Mouse (Mus musculus) layer of hippocampus, adult 9-11 months (tissue): ENCODE results near the gene Hfe2.

ENCODE experiments used
- DNase-seq: peaks from one replicate; pipeline ENCODE4 v3.0.0; 2022

The Hfe2 gene

GRCm38 (mm10) chr3:96559398-96559910, 34.5 kb downstream of the Hfe2 start:
- DNase-seq, result no peak

DNA sequence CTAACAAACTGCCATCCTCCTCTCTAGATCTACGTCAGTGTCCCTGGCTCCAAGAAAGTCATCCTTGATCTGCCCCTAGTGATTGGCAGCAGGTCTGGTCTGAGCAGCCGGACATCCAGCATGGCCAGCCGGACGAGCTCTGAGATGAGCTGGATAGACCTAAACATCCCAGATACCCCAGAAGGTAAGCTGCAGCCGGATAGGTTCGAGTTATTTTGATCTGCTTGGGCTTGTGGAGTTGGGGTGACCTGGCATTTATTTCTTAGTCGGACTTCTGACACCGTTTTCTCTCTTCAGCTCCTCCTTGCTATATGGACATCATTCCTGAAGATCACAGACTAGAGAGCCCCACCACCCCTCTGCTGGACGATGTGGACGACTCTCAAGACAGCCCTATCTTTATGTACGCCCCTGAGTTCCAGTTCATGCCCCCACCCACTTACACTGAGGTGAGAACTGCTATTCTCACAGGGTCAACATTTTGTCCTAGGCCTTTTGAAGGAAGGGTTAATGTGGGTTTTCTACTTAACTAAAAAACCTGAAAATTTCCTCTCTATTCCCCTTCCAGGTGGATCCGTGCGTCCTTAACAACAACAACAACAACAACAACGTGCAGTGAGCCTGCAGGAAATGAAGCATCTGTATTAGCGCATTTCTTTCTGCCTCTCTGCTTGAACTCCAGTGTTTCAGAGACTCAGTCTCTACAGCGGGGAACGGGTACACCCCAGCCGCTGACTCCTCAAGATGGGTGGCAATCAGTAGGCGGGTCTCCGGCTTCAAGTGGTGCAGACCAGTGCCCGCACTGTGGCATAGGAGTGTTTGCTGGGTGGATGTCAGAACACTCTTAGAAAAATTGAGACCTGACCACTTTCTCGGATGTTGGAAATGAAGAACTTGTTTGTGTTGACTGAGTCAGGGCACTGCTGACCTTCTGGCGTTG, 35.2 kb downstream of the Hfe2 start:
- no peak for DNase-seq

GRCm38 (mm10) chr3:96560881-96561668, 36.1 kb downstream of the Hfe2 start:
- no peak for DNase-seq

DNA sequence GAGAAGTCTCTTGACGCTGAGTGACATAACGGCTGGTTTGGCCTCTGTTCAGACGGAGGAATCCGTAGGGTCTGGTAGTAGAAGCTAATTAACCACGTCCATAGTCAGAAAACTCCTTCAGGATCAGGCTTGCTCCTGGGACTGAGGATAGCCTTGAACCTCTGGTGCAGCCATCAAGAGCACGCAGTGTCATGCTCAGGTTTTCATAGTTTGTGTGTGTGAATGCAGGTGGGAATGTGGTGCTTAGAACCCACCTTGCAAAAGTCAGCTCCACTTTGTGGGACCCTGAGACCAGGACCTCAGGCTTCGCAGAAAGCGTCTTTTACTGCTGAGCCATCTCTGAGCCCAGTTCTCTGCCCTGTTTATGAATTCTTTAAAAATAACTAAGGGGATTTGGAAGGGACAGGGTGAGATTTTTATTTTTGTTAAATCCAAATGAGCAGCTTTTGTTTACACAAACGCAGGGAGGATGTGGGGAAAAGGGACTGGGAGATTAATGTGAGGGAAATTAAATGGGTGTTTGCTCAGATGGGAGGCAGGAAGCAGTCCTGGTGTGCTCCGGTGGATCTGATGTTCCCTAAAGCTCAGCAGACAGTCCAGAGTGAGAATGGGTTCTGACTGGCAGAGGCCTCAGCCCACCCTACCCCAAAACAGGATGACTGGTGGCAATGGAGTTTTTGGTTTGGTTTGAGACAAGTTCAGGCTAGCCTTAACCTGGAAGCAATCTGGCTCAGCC, 37.1 kb downstream of the Hfe2 start:
- no peak for DNase-seq

DNA sequence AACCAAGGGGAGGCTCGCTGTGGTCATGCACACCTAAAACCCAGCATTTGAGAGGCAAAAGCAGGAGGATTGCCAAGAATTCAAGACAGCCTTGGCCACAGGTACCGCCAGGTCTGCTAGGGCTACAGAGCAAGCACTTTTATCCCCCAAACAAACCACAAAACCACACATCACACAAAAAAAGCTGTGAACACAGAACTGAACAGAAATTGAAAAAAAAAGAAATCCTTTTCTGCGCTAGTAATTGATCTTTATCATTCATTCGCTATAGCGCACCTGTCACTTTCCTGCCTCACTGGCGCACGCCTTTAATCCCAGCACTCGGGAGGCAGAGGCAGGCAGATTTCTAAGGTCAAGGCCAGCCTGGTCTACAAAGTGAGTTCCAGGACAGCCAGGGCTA, 38.3 kb downstream of the Hfe2 start:
- DNase-seq, result no peak

DNA sequence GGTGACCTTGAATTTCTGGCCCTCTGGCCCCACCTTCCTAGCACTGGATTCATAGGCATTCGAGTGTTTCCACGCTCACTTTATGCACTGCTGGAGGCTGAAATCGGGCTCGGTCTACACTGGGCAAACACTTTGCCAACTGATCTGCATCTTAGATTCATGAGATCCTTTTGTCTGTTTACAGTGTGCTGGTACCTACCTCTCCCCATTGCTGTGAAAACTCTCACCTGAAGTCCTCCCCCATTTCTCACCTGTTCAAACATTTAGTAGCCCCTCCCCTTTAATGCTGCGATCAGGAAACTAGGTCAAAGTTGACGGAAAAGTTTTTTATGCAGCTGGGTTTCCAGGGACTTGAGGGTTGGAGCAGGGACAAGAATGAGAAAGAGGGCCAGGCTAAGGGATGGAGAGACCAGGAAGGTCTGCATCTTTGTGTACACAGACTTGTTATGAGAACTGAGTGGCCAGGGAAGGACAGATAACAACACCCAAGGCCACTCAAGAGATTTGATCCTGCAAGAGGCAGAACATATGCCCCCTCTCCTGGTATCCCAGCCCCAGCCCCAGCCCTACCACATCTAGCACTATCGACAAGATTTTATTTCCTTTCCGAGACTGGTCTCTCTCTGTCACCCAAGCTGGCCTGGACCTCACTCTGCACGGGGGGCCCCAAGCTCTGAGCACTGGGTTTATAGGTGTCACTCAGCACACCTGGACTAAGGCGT, 39.1 kb downstream of the Hfe2 start:
- DNase-seq, result no peak

- peak; percentile 57 for DNase-seq
Observed at GRCm38 (mm10) chr3:96564633-96565032, 39.7 kb downstream of the Hfe2 start.

- DNase-seq, result no peak
Observed at GRCm38 (mm10) chr3:96565105-96565504, 40.1 kb downstream of the Hfe2 start.

- no peak for DNase-seq
Observed at GRCm38 (mm10) chr3:96566661-96567450, 41.9 kb downstream of the Hfe2 start.

- no peak for DNase-seq
Observed at GRCm38 (mm10) chr3:96568605-96569004, 43.6 kb downstream of the Hfe2 start.

DNA sequence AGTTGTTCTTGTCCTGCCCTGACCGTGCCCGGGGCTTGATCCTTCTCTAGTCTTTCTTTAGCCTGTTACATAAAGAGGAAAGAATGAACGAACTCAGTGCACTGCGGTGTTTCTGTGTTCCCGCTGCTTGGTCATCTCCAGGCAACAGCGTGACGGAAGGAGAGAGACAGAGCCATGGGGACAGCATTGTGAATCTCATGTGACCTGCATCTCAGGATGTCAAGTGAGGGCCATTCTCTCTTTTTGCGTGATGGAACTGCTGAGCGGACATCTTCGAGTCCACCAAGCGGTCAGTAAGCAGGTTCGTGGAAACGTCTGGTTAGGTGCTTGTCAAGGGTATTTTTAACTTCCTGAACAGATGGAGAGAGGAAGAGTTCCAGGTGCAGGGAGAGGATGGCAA, 44.5 kb downstream of the Hfe2 start:
- no peak for DNase-seq

DNA sequence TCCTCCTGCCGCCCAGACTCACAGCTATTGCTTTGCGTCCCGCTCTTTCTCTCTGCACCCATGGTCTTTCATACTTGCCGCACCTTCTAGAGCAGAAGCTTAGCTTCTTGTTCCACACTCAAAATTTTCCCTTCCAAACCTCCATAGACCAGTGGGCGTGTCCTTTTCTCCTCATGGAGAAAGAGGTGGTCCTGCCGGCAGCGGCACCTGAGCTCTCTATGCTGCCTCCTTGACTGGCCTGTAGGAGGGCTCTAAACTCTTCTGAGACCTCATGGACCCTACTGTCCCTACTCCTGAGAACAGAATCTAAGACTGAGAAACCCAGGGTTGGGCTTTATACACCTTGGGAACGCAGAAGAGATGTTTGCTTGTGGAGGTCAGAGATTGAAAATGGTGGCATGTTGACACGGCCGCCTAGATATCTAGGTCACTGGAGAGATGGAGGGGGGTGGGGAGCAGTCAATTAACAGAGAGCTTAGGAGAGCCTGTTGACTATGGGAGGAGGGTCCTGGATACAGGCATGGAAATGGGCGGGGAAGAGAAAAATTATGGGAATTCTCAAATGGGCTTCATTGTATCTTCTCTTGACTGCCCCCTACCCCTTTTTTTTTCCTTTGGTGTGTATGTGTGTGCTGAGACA, 45.1 kb downstream of the Hfe2 start:
- no peak for DNase-seq

GRCm38 (mm10) chr3:96570643-96571042, 45.7 kb downstream of the Hfe2 start:
- DNase-seq, result no peak

- no peak for DNase-seq
Observed at GRCm38 (mm10) chr3:96571336-96571735, 46.4 kb downstream of the Hfe2 start.

DNA sequence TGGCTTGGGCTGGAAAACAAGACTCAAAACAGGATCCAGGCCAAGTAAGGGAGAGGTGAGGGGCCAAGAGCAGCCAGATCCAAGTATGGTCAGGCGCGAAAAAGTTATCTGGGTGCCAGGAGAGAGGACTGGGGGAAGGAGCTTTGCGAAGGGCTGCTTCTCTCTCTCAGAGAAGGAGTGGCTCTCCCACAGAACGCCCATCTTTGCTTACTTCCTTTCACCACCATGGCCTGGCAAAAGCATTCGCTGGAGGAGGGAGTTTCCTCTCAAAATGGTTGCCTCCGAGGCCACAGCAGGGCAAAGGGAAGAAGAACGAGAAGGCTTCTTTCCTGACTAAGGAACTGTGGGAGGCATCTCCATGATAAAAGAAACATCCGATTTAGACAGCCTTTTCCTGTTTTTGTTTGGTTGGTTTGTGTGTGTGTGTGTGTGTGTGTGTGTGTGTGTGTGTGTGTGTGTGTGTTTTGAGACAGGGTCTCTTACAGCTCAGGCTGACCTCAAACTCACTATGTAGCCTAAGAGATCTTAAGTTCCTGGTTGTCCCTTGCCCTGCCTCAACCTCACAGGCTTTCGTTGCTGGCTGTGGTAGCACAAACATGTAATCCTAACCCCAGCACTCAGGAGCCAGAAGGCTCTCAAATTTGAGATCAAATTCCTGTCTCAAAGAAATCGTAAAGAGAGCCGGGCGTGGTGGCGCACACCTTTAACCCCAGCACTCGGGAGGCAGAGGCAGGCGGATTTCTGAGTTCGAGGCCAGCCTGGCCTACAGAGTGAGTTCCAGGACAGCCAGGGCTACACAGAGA, 47.1 kb downstream of the Hfe2 start:
- DNase-seq, result no peak

DNA sequence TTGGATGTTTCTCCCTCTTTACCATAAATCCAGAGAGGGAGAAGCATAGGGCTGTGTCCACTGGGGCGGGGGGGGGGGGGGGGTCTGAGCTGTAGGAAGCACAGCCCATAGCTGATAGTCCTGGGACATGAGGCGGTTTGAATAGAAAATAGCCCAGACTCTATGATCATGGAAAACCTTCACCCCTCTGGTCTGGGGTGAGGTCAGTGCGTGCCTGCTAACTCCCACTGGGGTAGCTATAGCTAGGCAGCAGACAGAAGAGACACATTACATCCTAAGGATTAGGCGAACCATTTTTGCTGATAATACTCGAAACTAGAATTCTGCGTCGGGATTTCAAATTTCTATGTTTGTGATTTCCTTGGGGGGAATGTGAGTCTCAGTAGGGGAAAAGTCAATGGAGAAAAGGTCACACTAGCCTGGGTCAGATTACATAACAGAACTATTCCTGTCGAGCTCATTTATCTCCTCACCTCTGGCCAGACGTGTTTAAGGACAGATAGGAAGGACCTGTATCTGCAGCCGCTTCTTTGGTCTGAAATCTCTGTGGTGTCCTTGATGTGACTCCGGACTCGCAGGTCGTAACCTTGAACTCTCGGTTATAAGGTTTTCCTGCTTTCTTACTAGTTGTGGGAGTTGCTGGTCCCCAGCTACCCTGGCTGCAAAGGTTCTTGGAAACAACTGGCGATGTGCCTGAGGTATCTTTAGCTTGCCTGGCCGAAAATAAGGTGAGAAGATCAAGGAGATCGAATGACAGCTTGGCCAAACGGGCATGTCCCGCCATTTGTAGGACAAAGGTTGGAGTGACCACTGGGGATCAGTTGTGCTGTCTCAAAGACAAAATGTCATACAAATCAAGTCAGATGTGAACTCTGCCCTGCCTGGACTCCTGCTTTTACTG, 48.9 kb downstream of the Hfe2 start:
- DNase-seq, result no peak

DNA sequence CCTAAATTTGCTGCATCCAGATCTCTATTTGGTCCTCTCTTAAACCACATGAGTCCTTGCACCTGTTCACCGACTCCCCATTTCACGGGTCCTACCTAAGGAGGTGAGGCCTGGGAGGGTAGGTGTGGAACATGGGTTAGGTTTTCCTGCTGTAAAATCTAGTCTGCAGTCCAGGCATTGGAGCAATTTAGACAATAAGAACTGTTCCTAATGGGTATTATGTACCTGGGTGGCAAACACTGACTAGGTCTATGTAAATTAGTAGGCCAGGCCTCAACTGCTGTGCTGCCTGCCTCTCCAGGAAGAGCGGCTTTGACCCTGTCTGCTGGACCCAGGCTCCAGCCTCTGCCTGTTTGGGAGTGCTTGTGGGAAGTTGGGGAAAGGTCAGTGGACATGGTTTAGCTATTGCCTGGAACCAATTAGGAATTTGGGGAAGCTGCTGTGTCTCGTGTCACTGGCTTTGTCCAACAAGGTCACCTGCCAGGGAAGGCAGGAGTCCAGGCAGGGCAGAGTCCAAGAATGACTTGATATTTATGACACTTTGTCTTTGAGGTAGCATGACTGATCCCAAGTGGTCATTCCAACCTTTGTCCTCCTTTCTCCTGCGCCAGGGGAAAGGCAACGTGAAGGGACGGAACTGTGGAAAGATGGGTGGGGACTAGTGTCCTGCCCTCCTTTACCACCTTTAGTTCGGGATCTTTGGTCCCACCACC, 50.5 kb downstream of the Hfe2 start:
- DNase-seq, result no peak

GRCm38 (mm10) chr3:96576005-96576658, 51.2 kb downstream of the Hfe2 start:
- no peak for DNase-seq
